Mouse (Mus musculus): ENCODE results near the gene Hmx1.

The Hmx1 gene

DNA sequence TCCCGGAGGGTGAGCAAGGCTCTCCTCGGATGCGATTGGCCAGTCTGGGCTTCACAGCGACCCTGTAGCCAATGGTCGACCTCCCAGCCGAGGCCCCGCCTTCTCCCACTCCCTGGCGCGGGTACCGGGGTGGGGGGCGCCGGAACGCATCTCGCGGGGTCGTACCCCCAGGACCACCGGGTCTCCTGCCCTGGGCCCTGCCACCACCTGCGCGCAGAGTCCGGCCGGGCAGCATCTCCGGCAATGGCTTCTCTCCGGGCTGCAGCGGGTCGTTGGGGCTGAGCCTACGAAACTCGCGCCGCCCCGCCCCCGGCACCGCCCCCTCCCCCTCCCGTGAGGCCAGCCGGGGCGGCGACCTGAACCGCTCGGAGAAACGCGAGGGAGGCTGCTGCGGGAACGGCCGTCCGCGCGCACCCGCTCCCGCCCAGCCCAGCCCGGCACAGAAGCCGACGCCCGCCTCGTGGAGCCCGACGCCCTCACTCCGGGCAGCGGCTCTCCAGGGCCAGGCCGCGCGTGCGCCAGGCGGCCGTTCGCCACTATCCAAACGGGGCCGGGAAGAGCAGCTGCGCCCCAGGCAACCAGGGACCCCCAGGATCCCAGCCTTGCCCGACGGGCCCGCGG is at the start of gene Hmx1:
Gene Hmx1 (plus strand): TSS at position 618 of the 621 bp plus-strand sequence.
- DNase-seq (ENCODE audit: low spot score): peak; percentile 65

DNA sequence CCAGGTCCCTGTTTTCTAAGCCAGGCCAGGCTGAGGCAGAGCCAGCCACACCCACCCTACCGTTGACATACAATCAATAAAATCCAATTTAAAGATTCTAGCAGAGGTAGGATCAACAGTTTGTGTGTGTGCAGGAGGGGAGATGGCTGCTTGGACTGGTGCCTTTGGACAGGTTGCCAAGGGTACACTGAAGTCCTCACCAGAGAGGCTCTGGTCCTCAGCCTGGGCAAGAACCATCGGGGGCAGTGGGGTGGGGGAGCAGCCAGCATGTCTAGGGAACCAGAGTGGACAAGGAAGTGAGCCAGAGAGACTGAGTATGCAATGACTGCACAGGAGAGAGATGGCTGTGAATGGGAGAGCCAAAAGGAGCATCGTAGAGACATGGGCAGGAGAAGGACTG is 43.8 kb upstream of the Hmx1 start:
- DNase-seq (ENCODE audit: low spot score): no peak

- peak; percentile 87 for DNase-seq (ENCODE audit: low spot score)
Observed at GRCm38 (mm10) chr5:35348794-35349193, 40.1 kb upstream of the Hmx1 start.

- DNase-seq (ENCODE audit: low spot score): no peak
Observed at GRCm38 (mm10) chr5:35357544-35358440, 31.1 kb upstream of the Hmx1 start.

- peak; percentile 97 for DNase-seq (ENCODE audit: low spot score)
Observed at GRCm38 (mm10) chr5:35361570-35362284, 27.2 kb upstream of the Hmx1 start.

- DNase-seq (ENCODE audit: low spot score): no peak
Observed at GRCm38 (mm10) chr5:35366241-35367032, 22.5 kb upstream of the Hmx1 start.

DNA sequence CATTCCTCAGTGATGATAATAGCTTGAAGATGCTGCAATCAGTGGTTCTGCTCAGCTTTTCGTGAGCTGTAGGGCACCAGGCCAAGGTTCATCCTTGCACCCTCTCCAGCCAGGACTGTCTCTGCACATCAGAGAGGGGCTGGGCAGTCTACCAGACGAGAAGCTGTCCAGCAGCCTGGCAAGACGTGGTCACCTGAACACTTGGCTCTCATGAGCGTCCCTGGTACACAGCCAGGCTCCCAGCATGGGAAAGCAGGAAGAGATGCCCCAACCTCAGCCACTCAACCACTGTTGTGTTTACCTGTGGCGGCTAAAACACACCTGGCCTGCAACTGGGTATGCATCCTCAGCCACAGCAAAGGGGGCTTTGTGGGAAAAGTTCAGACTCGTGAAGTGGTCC is 20.0 kb upstream of the Hmx1 start:
- no peak for DNase-seq (ENCODE audit: low spot score)

DNA sequence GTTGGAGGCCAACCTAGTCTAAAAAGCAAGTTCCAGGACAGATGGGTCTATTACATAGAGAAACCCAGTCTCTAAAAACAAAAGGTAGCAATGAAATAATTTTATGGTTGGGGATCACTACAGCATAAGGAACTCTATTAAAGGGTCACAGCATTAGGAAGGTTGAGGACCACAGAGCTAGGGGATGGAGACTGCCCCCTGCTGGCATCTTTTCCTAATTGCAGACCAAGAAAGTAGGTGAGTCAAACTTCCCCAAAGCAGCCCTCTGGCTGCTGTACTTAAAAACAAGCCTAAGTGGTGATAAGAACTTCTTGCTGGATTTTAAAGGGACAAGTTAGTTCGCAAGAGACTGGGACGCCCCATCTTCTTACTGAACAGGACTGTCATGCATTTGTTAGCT is 9.8 kb upstream of the Hmx1 start:
- no peak for DNase-seq (ENCODE audit: low spot score)

DNA sequence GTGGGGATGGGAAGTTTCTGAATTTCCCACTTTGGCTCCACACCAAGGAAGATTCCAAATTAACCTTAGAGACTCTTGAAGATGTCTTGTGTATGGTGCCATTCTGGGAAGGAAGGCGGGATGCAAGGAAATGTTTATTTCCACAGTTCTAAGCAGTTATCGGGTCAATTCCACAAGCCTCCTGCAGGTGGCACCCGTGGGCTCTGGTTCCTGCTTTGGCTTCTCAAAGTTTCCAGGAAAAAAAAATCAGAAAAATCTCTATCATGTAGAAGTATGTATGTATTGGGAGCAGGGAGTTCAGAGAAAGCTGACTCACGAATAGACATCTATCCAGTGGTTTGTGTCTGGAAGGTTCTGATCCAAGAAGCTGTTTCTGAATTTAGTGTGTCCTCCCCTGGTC is 9.1 kb upstream of the Hmx1 start:
- DNase-seq (ENCODE audit: low spot score): peak; percentile 71

DNA sequence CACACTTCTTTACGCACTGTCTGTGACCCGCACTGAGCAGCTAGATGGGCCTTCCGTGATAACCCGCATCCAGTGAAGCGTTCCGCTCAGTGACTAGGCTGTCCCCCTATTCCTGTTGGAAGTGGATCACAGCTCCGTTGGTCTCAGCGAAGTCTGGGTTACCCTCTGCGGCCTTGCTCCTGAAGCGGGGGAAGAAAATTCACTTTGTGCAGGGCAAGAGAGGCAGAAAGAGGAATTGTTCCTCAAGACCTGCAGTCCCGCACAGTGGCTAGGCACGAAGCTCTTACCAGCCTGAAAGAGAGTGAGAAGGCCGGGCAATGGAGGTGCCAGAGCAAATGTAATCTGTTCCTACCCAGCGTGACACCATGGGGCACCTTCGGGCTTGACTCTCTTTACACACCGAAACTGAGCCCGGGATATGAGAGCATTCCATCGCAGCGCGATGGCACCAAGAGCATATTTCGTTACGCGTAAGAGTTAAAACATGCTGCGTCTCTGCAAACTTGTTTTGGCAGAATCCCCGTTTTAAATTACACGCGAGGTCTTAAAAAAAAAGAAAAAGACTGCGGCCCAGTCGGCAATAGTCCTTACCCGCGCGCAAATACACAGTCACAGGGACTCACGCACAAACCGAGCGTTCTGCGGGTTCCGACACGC is 946 bp upstream of the Hmx1 start:
- no peak for DNase-seq (ENCODE audit: low spot score)

DNA sequence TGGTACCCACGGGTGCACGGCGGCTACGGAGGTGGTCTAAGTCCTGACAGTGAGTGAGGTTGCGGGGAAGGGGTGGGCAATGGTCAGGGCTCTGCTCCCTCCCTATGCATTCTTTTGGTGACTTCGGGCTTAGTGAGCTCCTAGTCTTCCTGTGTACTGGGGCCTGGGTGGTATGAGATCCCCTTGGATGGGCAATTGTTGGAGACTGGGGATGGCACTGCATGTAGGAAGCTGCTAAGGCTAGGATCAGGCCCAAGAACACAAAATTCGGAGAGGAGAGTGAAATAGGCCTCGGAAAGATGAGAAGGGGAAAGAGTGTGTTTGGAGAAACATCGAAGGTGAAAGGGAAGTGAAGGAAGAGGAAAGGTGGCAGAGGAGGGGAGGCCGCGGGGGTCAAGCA is 533 bp downstream of the Hmx1 start:
- DNase-seq (ENCODE audit: low spot score): no peak

DNA sequence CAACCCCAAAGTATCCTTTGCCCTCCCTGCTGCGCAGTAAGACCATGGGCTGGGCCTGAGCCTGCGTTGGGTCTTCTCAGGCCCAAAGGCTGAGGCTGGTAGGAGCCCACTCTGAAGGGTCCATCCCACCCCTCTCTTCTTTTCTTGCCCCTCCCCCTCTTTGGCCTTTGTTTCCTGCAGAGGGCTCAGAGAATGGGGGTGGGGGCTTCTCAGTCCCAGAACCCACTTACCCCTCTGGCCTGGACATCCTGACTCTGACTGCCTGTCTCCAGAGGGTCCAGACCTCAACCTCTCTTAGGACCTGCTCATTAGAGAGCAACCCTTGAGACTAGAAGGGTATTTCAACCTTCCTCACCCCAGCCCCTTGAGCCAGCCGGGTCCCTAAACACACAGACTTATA is 1.0 kb downstream of the Hmx1 start:
- DNase-seq (ENCODE audit: low spot score): no peak

- DNase-seq (ENCODE audit: low spot score): no peak
Observed at GRCm38 (mm10) chr5:35390848-35391655, 2.1 kb downstream of the Hmx1 start.

DNA sequence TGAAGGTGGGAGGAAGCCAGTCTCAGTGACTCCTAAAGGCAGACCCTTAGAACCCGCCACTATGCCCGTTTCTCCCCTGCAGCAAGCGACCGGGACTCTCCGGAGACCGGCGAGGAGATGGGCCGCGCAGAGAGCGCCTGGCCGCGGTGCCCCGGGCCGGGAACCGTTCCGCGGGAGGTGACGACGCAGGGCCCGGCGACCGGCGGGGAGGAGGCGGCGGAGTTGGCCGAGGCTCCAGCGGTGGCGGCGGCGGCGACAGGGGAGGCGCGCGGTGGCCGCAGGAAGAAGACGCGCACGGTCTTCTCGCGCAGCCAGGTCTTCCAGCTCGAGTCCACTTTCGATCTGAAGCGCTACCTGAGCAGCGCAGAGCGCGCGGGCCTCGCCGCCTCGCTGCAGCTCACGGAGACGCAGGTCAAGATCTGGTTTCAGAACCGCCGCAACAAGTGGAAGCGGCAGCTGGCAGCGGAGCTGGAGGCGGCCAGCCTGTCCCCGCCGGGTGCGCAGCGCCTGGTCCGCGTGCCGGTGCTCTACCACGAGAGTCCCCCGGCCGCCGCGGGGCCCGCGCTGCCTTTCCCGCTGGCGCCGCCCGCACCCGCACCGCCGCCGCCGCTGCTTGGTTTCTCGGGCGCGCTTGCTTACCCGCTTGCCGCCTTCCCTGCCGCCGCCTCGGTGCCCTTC is 2.9 kb downstream of the Hmx1 start:
- no peak for DNase-seq (ENCODE audit: low spot score)

- DNase-seq (ENCODE audit: low spot score): no peak
Observed at GRCm38 (mm10) chr5:35392334-35392695, 3.4 kb downstream of the Hmx1 start.

- DNase-seq (ENCODE audit: low spot score): no peak
Observed at GRCm38 (mm10) chr5:35395566-35396440, 6.9 kb downstream of the Hmx1 start.

- no peak for DNase-seq (ENCODE audit: low spot score)
Observed at GRCm38 (mm10) chr5:35396976-35397641, 8.2 kb downstream of the Hmx1 start.

- DNase-seq (ENCODE audit: low spot score): no peak
Observed at GRCm38 (mm10) chr5:35397642-35398309, 8.9 kb downstream of the Hmx1 start.

Measured in testis, postnatal 10 days (tissue).